Mouse (Mus musculus): ENCODE measurements around the gene Usp26. TPM values are rescaled to one million over a fixed set of nuclear protein-coding genes. Genes with fewer than 3 reads are reported as not detected.

The Usp26 gene
- total RNA-seq (2023) = not detected in 4 replicates

DNA sequence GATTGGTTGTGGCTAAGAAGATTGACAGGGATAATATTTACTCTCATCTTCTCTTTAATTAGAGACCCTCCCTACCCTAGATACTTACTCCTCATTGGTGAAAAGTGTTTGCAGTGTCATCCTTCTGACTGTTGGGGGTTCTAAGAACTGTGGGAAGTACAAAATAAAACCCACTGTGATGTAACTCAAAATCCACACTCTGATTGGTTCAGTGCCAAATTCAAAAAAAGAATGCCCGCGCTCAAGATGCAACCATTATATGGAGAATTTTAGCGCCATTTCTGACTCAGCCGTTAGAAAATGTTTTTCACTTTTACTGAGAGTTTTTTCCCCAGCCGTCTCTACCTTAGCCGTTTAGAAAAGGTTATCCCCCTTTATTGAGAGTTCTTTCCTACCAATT, at the start of gene Usp26:
Gene Usp26, minus strand, starts transcription at position 101 of the 400 bp plus-strand sequence.

Other genes starting within 250 kb of the Usp26 start
- 0.12 TPM in 1 of 4 replicates, not detected in the others for gene Hs6st2, start 119.4 kb downstream of the Usp26 start, total RNA-seq (2023)
- gene 1700080O16Rik, start 171.5 kb upstream of the Usp26 start, total RNA-seq (2023) = not detected in 4 replicates